ENCODE assay signal across 29 mouse cellular contexts in genomic region chr6:72813456-72813855, GRCm38 (mm10). TPM values are rescaled to one million over a fixed set of nuclear protein-coding genes. Genes with fewer than 3 reads are reported as not detected.
DNase-seq lines count a peak whose midpoint lies in the region; ATAC-seq and TF ChIP-seq lines count a peak whose summit lies in the region.
"Had no signal": no experiment of that assay in that cellular context is flagged by ENCODE, and none has a peak within 500 bp of the region (broad histone marks: within the 10 kb centered on the region; RNA-seq: fewer than 3 reads in every experiment).

No protein-coding gene starts in this region.

- WGBS in heart, embryonic 11.5 days (ENCODE audit: insufficient replicate concordance): 72% methylated on average over 9 of the region's 9 CpGs
- WGBS in kidney, postnatal 0 days: 47% methylated on average over 9 of the region's 9 CpGs

- H3K4me3 ChIP-seq in heart, embryonic 11.5 days (ENCODE audit: low read depth, low read length): no peak overlapping the region
- no peak overlapping the region for H3K4me3 ChIP-seq in kidney, postnatal 0 days (replicated peaks; ENCODE audit: low read depth, low read length)
- H3K4me3 ChIP-seq in ES-Bruce4 (ENCODE audit: low read depth, low read length): no peak overlapping the region
- H3K4me3 ChIP-seq: forebrain, embryonic 10.5 days; forebrain, embryonic 15.5 days; heart, embryonic 12.5 days; left cerebral cortex, adult 2 months; limb, embryonic 12.5 days; liver, embryonic 15.5 days; midbrain, embryonic 10.5 days; midbrain, embryonic 15.5 days; neural tube, embryonic 12.5 days had no signal

- no peak overlapping the region for H3K27ac ChIP-seq in heart, embryonic 11.5 days (ENCODE audit: low read depth, low read length)
- H3K27ac ChIP-seq in kidney, postnatal 0 days: no peak overlapping the region
- H3K27ac ChIP-seq in ES-Bruce4 (ENCODE audit: insufficient read depth, low read length): peak overlapping the region; percentile 52; the same call in 1 of the 2 replicates
- H3K27ac ChIP-seq: forebrain, embryonic 10.5 days; forebrain, embryonic 15.5 days; hindbrain, embryonic 14.5 days; left cerebral cortex, adult 2 months; limb, embryonic 12.5 days; liver, embryonic 15.5 days; midbrain, embryonic 10.5 days; midbrain, embryonic 15.5 days; neural tube, embryonic 12.5 days had no signal

- no peak for ATAC-seq in heart, embryonic 11.5 days (replicated peaks; ENCODE audit: insufficient number of reproducible peaks, low FRiP score, low TSS enrichment)
- peak; percentile 40; the same call in 1 of the 2 replicates for ATAC-seq in kidney, postnatal 0 days (replicated peaks; ENCODE audit: low FRiP score, low read depth)
- no peak for ATAC-seq in inflammation-experienced regulatory T-cells, adult 6 months
- ATAC-seq: forebrain, embryonic 15.5 days; midbrain, embryonic 15.5 days had no signal

- no peak for DNase-seq in heart, adult 11 months
- DNase-seq in kidney, postnatal 0 days (ENCODE audit: low spot score): no peak
- no peak for DNase-seq in kidney, adult 18-20 months
- DNase-seq in ZHBTc4 (ENCODE audit: low read depth, low spot score): peak; percentile 46
- DNase-seq: adrenal gland, adult 8-10 months; cerebellum, adult 2 months; cerebellum, postnatal 25 days; gastrocnemius, postnatal 25 days; heart, adult 18-20 months; heart, postnatal 4 days; kidney, adult 9 months; layer of hippocampus, adult 9-11 months; lung, postnatal 14 days; retina, postnatal 1 day; right cerebral cortex, postnatal 14 days; thymus, postnatal 4 days had no signal

- H3K9me3 ChIP-seq in heart, embryonic 11.5 days (replicated peaks; ENCODE audit: control insufficient read depth, low read length): no peaks in the 10 kb centered on the region
- no peaks in the 10 kb centered on the region for H3K9me3 ChIP-seq in kidney, postnatal 0 days (replicated peaks; ENCODE audit: low read length)
- H3K9me3 ChIP-seq in ES-Bruce4 (replicated peaks; ENCODE audit: control insufficient read depth, insufficient read depth, low read length, poor library complexity, severe bottlenecking): no peaks in the 10 kb centered on the region
- H3K9me3 ChIP-seq: forebrain, embryonic 10.5 days; forebrain, embryonic 15.5 days; heart, embryonic 12.5 days; limb, embryonic 12.5 days; liver, embryonic 15.5 days; midbrain, embryonic 10.5 days; midbrain, embryonic 15.5 days; neural tube, embryonic 12.5 days had no signal

- 0 out of 2 replicates have a peak overlapping the region, but pooled peaks have one; percentile 10 for H3K9ac ChIP-seq in heart, embryonic 11.5 days (ENCODE audit: low read depth, low read length)
- no peak overlapping the region for H3K9ac ChIP-seq in kidney, postnatal 0 days (ENCODE audit: low read depth, low read length)
- 0 out of 2 replicates have a peak overlapping the region, but pooled peaks have one; percentile 15 for H3K9ac ChIP-seq in ES-Bruce4 (ENCODE audit: low read depth, poor library complexity, severe bottlenecking)
- H3K9ac ChIP-seq: forebrain, embryonic 15.5 days; heart, embryonic 12.5 days; hindbrain, embryonic 14.5 days; limb, embryonic 12.5 days; liver, embryonic 15.5 days; midbrain, embryonic 15.5 days; neural tube, embryonic 12.5 days had no signal

- no peaks in the 10 kb centered on the region for H3K27me3 ChIP-seq in heart, embryonic 11.5 days (ENCODE audit: control insufficient read depth, insufficient read depth, low read length)
- H3K27me3 ChIP-seq in kidney, postnatal 0 days (ENCODE audit: insufficient read depth, low read length): no peaks in the 10 kb centered on the region
- no peaks in the 10 kb centered on the region for H3K27me3 ChIP-seq in ES-Bruce4 (ENCODE audit: control insufficient read depth, insufficient read depth, low read length, poor library complexity, severe bottlenecking)
- H3K27me3 ChIP-seq: forebrain, embryonic 15.5 days; heart, embryonic 12.5 days; limb, embryonic 12.5 days; liver, embryonic 15.5 days; midbrain, embryonic 15.5 days; neural tube, embryonic 12.5 days had no signal

- H3K4me2 ChIP-seq in heart, embryonic 11.5 days: no peak overlapping the region
- H3K4me2 ChIP-seq in kidney, postnatal 0 days (ENCODE audit: low read length): peak overlapping the region; percentile 34
- H3K4me2 ChIP-seq: forebrain, embryonic 15.5 days; heart, embryonic 12.5 days; hindbrain, embryonic 14.5 days; limb, embryonic 12.5 days; liver, embryonic 15.5 days; midbrain, embryonic 15.5 days; neural tube, embryonic 12.5 days had no signal

- no peak for TF ChIP-seq EP300 in ES-Bruce4 (IDR thresholded peaks at IDR 0.05; ENCODE audit: insufficient read depth, low read depth, low read length)

- no peak for TF ChIP-seq POLR2A in ES-Bruce4 (IDR thresholded peaks at IDR 0.05; ENCODE audit: insufficient read depth, low read length)

- no peak for TF ChIP-seq CTCF in kidney, postnatal 0 days (IDR thresholded peaks at IDR 0.05; ENCODE audit: low read depth)
- no peak for TF ChIP-seq CTCF in ES-Bruce4 (IDR thresholded peaks at IDR 0.05; ENCODE audit: low read depth, low read length)

- no peaks in the 10 kb centered on the region for H3K4me1 ChIP-seq in heart, embryonic 11.5 days (ENCODE audit: control insufficient read depth, insufficient read depth, low read length)
- H3K4me1 ChIP-seq in kidney, postnatal 0 days (replicated peaks; ENCODE audit: insufficient read depth, low read length): no peaks in the 10 kb centered on the region
- peaks cover 13% of the 10 kb centered on the region for H3K4me1 ChIP-seq in ES-Bruce4 (ENCODE audit: control insufficient read depth, insufficient read depth, low read length)
- H3K4me1 ChIP-seq: forebrain, embryonic 10.5 days; forebrain, embryonic 15.5 days; limb, embryonic 12.5 days; liver, embryonic 15.5 days; midbrain, embryonic 10.5 days; midbrain, embryonic 15.5 days; neural tube, embryonic 12.5 days had no signal

- H3K36me3 ChIP-seq in heart, embryonic 11.5 days (ENCODE audit: control insufficient read depth, insufficient read depth, low read length): no peaks in the 10 kb centered on the region
- no peaks in the 10 kb centered on the region for H3K36me3 ChIP-seq in kidney, postnatal 0 days (ENCODE audit: insufficient read depth, low read length)
- no peaks in the 10 kb centered on the region for H3K36me3 ChIP-seq in ES-Bruce4 (ENCODE audit: control insufficient read depth, insufficient read depth, low read length, poor library complexity, severe bottlenecking)
- H3K36me3 ChIP-seq: forebrain, embryonic 10.5 days; forebrain, embryonic 15.5 days; heart, embryonic 12.5 days; limb, embryonic 12.5 days; liver, embryonic 15.5 days; midbrain, embryonic 10.5 days; midbrain, embryonic 15.5 days; neural tube, embryonic 12.5 days had no signal

RNA-seq across cellular contexts. Expression of gene Tcf7l1, which starts 24.4 kb away (rescaled TPM):
- polyA plus RNA-seq in heart, embryonic 11.5 days (2014; fragmentation: Nextera tagmentation; extraction: Ambion mirVana): 15.6 and 15.7 TPM in 2 replicates
- polyA plus RNA-seq in kidney, postnatal 0 days (2015; fragmentation: Nextera tagmentation; extraction: Ambion mirVana): 23.8 and 25.0 TPM in 2 replicates
- polyA plus RNA-seq in ES-Bruce4 (2011; ENCODE audit: insufficient read depth, insufficient read length, low read depth, missing spikeins): 84.8 and 93.4 TPM in 2 replicates
- 1 to 10 TPM in 1 of 3 experiments, under 1 TPM in 2; 0.24 to 1.2 (median 0.78) TPM for polyA plus RNA-seq in inflammation-experienced regulatory T-cells, adult 6 months (2017; shearing (Covaris generic))
